Mouse (Mus musculus): ENCODE data around the gene Cldn10.
"Not testable (repeated sequence)": the region's sequence is repeated elsewhere in the genome, so short reads cannot be mapped to it uniquely, and the experiment has no call there.

Gene Cldn10

GRCm38 (mm10) chr14:118787621-118788020, at the start of gene Cldn10:
TSS of gene Cldn10 (plus strand) at chr14:118787908.
- no peak for DNase-seq (ENCODE audit: low read depth)

- DNase-seq (ENCODE audit: low read depth): no peak
Observed at GRCm38 (mm10) chr14:118741780-118742179, 45.9 kb upstream of the Cldn10 start.

- DNase-seq (ENCODE audit: low read depth): no peak
Observed at GRCm38 (mm10) chr14:118742862-118743261, 44.8 kb upstream of the Cldn10 start.

GRCm38 (mm10) chr14:118749068-118749467, 38.6 kb upstream of the Cldn10 start:
- no peak for DNase-seq (ENCODE audit: low read depth)

GRCm38 (mm10) chr14:118749715-118750114, 38.0 kb upstream of the Cldn10 start:
- no peak for DNase-seq (ENCODE audit: low read depth)

GRCm38 (mm10) chr14:118750505-118751192, 37.1 kb upstream of the Cldn10 start:
- peak; percentile 71 for DNase-seq (ENCODE audit: low read depth)

- DNase-seq (ENCODE audit: low read depth): peak; percentile 66
Observed at GRCm38 (mm10) chr14:118751193-118751753, 36.4 kb upstream of the Cldn10 start.

GRCm38 (mm10) chr14:118756015-118756414, 31.7 kb upstream of the Cldn10 start:
- DNase-seq (ENCODE audit: low read depth): no peak

GRCm38 (mm10) chr14:118756566-118756965, 31.1 kb upstream of the Cldn10 start:
- DNase-seq (ENCODE audit: low read depth): no peak

GRCm38 (mm10) chr14:118763362-118763761, 24.3 kb upstream of the Cldn10 start:
- DNase-seq (ENCODE audit: low read depth): not testable (repeated sequence)

GRCm38 (mm10) chr14:118763917-118764495, 23.7 kb upstream of the Cldn10 start:
- peak; percentile 24 for DNase-seq (ENCODE audit: low read depth)

GRCm38 (mm10) chr14:118765306-118765705, 22.4 kb upstream of the Cldn10 start:
- no peak for DNase-seq (ENCODE audit: low read depth)

- DNase-seq (ENCODE audit: low read depth): no peak
Observed at GRCm38 (mm10) chr14:118765951-118766350, 21.8 kb upstream of the Cldn10 start.

- DNase-seq (ENCODE audit: low read depth): peak; percentile 30
Observed at GRCm38 (mm10) chr14:118766368-118766767, 21.3 kb upstream of the Cldn10 start.

GRCm38 (mm10) chr14:118767673-118768353, 19.9 kb upstream of the Cldn10 start:
- peak; percentile 89 for DNase-seq (ENCODE audit: low read depth)

- DNase-seq (ENCODE audit: low read depth): peak; percentile 11
Observed at GRCm38 (mm10) chr14:118768354-118768713, 19.4 kb upstream of the Cldn10 start.

GRCm38 (mm10) chr14:118773668-118774067, 14.0 kb upstream of the Cldn10 start:
- no peak for DNase-seq (ENCODE audit: low read depth)

GRCm38 (mm10) chr14:118774507-118775428, 12.9 kb upstream of the Cldn10 start:
- peak; percentile 75 for DNase-seq (ENCODE audit: low read depth)

GRCm38 (mm10) chr14:118775554-118775953, 12.2 kb upstream of the Cldn10 start:
- no peak for DNase-seq (ENCODE audit: low read depth)

- no peak for DNase-seq (ENCODE audit: low read depth)
Observed at GRCm38 (mm10) chr14:118776372-118776771, 11.3 kb upstream of the Cldn10 start.

GRCm38 (mm10) chr14:118777478-118777877, 10.2 kb upstream of the Cldn10 start:
- DNase-seq (ENCODE audit: low read depth): peak; percentile 54

GRCm38 (mm10) chr14:118781601-118782000, 6.1 kb upstream of the Cldn10 start:
- no peak for DNase-seq (ENCODE audit: low read depth)
